Mouse (Mus musculus) macrophage (primary cell): ENCODE results near the gene Pdia4. TPM values are rescaled to one million over a fixed set of nuclear protein-coding genes. Genes with fewer than 3 reads are reported as not detected.
"Not testable (repeated sequence)": the region's sequence is repeated elsewhere in the genome, so short reads cannot be mapped to it uniquely, and the experiment has no call there.

Experiments
- H3K27ac ChIP-seq: fragments of 350-480 bp; formaldehyde crosslinking; 2 replicates; pipeline ENCODE4 v1.9.0; 2021
- H3K36me3 ChIP-seq: fragments of 350-480 bp; formaldehyde crosslinking; 2 replicates; pipeline ENCODE4 v1.9.0; 2021; ENCODE audit errors: inconsistent target
- H3K4me3 ChIP-seq: fragments of 350-480 bp; formaldehyde crosslinking; 2 replicates; pipeline ENCODE4 v1.9.0; 2021; ENCODE audit errors: inconsistent target
- H3K79me2 ChIP-seq: fragments of 350-480 bp; formaldehyde crosslinking; 2 replicates; pipeline ENCODE4 v1.9.0; 2021; ENCODE audit errors: inconsistent target
- WGBS: methylation state at CpG from one replicate; pipeline ENCODE4 v1.1.7; 2026; ENCODE audit warnings: inconsistent platforms; ENCODE audit not compliant: missing documents; 5-methylcytosine and 5-hydroxymethylcytosine counted together
- polyA plus RNA-seq: library from polyadenylated mRNA; stranded (reverse); fragments of 250-400 nt; gene quantifications from 3 replicates; pipeline ENCODE4 v1.2.4, GENCODE M21; 2018; ENCODE audit warnings: inconsistent platforms

Gene Pdia4
- polyA plus RNA-seq, 1 experiment from 2014 or later: 134 TPM

DNA sequence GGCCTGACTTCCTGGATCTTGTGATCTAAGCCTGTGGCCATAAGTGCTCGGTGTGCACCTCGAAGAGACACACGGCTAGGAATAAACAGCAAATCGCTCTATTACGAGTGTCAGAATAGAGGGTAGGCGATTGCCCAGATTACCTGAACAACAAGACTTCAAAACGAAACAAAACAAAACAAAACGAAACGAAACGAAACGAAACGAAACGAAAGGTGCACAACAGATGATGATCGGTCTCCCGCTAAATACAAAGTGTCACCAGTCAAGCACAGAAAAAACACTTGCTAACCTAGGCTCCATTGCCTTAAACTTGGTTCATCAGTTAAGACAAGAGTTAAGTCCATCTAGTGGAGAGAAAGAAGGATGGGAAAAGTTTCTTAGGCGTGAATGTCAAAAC, 53.8 kb downstream of the Pdia4 start:
- WGBS: 91% methylated on average over 9 of the region's 16 CpGs
- not testable (repeated sequence) for H3K79me2 ChIP-seq, H3K27ac ChIP-seq, H3K36me3 ChIP-seq, H3K4me3 ChIP-seq

DNA sequence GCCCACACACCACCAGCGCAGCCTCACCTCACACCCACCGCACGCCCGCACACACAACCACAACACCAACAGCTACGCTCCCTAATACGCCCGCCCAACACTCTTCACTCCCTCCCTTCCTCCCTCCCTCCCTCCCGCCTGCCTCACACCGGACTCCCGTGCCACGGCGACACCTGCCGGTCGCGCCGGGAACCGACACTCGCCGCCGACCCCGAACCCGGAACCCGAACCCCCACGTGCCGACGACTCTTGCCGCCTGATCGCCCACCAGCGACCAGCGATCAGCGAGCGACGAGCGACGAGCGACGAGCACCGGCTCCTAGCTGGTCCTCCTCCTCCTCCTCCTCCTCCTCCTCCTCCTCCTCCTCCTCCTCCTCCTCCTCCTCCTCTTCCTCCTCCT, 55.4 kb downstream of the Pdia4 start:
- H3K4me3 ChIP-seq, H3K79me2 ChIP-seq, H3K36me3 ChIP-seq, H3K27ac ChIP-seq: not testable (repeated sequence)
- no CpG with 5 or more reads among the region's 38 CpGs for WGBS

DNA sequence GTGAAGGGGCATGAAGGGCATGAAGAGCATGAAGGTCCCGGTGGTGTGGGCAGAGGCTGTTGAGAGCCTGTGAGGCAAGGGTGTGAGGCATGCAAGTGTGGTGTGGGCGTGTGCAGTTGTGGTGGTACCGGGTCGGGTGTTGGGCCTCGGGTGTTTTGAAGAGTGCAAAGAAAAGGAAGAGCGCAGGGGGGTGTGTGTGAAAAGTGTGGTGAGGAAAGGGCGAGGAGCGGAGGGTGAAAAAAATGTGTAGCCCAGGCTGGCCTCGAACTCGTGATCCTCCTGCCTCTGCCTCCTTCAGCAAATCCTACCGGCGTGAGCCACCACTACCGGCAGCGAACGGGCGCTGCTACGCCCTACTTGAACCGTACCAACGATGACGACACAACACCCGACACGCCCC, 55.8 kb downstream of the Pdia4 start:
- H3K36me3 ChIP-seq, H3K4me3 ChIP-seq, H3K79me2 ChIP-seq, H3K27ac ChIP-seq: not testable (repeated sequence)
- WGBS: no CpG with 5 or more reads among the region's 22 CpGs

DNA sequence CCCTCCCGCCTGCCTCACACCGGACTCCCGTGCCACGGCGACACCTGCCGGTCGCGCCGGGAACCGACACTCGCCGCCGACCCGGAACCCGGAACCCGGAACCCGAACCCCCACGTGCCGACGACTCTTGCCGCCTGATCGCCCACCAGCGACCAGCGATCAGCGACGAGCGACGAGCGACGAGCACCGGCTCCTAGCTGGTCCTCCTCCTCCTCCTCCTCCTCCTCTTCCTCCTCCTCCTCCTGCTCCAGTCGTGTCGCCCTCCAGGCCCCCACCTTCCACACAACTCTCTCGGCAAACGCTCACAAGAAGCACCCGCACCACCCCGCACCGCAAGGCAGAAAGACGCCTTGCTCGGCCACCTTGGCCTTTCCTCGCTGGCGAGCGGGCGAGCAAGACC, 60.1 kb downstream of the Pdia4 start:
- H3K27ac ChIP-seq, H3K36me3 ChIP-seq, H3K79me2 ChIP-seq, H3K4me3 ChIP-seq: not testable (repeated sequence)
- no CpG with 5 or more reads among the region's 44 CpGs for WGBS

DNA sequence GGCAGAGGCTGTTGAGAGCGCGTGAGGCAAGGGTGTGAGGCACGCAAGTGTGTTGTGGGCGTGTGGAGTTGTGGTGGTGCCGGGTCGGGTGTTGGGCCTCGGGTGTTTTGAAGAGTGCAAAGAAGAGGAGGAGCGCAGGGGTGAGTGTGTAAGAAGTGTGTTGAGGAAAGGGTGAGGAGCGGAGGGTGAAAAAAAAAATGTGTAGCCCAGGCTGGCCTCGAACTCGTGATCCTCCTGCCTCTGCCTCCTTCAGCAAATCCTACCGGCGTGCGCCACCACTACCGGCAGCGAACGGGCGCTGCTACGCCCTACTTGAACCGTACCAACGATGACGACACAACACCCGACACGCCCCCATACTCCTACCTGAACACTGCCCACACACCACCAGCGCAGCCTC, 64.9 kb downstream of the Pdia4 start:
- H3K27ac ChIP-seq, H3K79me2 ChIP-seq, H3K4me3 ChIP-seq, H3K36me3 ChIP-seq: not testable (repeated sequence)
- 20% methylated on average over 4 of the region's 25 CpGs for WGBS

DNA sequence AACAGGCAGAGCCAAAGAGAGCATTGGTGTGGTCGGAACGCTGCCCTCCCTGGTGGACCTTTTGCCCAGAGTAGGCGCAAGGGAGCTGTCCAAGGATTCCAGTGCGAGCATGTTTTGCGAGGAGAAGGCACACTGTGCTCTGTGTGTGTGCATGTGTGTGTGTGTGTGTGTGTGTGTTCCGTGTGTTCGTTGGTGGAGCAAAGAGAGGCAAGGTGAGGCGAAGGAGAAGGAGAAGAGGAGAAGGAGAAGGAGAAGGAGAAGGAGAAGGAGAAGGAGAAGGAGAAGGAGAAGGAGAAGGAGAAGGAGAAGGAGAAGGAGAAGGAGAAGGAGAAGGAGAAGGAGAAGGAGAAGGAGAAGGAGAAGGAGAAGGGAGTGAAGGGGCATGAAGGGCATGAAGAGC, 65.3 kb downstream of the Pdia4 start:
- H3K36me3 ChIP-seq, H3K79me2 ChIP-seq, H3K27ac ChIP-seq, H3K4me3 ChIP-seq: not testable (repeated sequence)
- WGBS: no CpG with 5 or more reads among the region's 8 CpGs

Other genes starting within 250 kb of the Pdia4 start
- gene Ezh2, start 218.1 kb downstream of the Pdia4 start, polyA plus RNA-seq: 9.2 to 31.7 TPM (median 13.5 TPM) in 3 replicates
- 0.09 to 0.28 TPM in 2 of 3 replicates, not detected in the other for gene Zfp786, start 17.4 kb upstream of the Pdia4 start, polyA plus RNA-seq
- 3.7 to 4.5 TPM (median 4.4 TPM) in 3 replicates for gene Zfp398, start 22.2 kb upstream of the Pdia4 start, polyA plus RNA-seq
- gene Zfp282, start 63.8 kb upstream of the Pdia4 start, polyA plus RNA-seq: 5.5 to 7.3 TPM (median 6.7 TPM) in 3 replicates
- gene Zfp212, start 107.0 kb upstream of the Pdia4 start, polyA plus RNA-seq: 5.3 to 8.4 TPM (median 5.9 TPM) in 3 replicates
- 1.4 to 2.5 TPM (median 2.1 TPM) in 3 replicates for gene Zfp956, start 140.0 kb upstream of the Pdia4 start, polyA plus RNA-seq
- 6.4 to 12.6 TPM (median 11.2 TPM) in 3 replicates for gene Zfp777, start 235.5 kb upstream of the Pdia4 start, polyA plus RNA-seq